Mouse (Mus musculus) hindbrain, embryonic 11.5 days (tissue): Measurements from ENCODE around the gene Cemip2. TPM values are rescaled to one million over a fixed set of nuclear protein-coding genes. Genes with fewer than 3 reads are reported as not detected.

ENCODE experiments used
- ATAC-seq: fragments of 200-750 bp; cut with Nextera tagmentation; 2 replicates; pipeline ENCODE4 v1.8.0; 2017; ENCODE audit warnings: mild to moderate bottlenecking, moderate TSS enrichment, moderate library complexity; ENCODE audit not compliant: low FRiP score
- DNase-seq: peaks from one replicate; pipeline ENCODE4 v3.0.0-alpha.2; 2015; ENCODE audit warnings: low spot score
- H3K27ac ChIP-seq: fragments of 300-500 bp; sonication (generic); 2 replicates; pipeline ENCODE4 v1.5.1; 2014; ENCODE audit warnings: mild to moderate bottlenecking, low read depth, low read length
- H3K27me3 ChIP-seq: fragments of 300-500 bp; sonication (generic); 2 replicates; pipeline ENCODE4 v1.6.1; 2014; ENCODE audit warnings: mild to moderate bottlenecking, low read length, moderate library complexity, mixed read lengths; ENCODE audit not compliant: control insufficient read depth, insufficient read depth
- H3K36me3 ChIP-seq: fragments of 300-500 bp; sonication (generic); 2 replicates; pipeline ENCODE4 v1.6.1; 2014; ENCODE audit warnings: mild to moderate bottlenecking, low read length, moderate library complexity, mixed read lengths; ENCODE audit not compliant: control insufficient read depth, insufficient read depth
- H3K4me1 ChIP-seq: fragments of 300-500 bp; sonication (generic); replicated peaks from 2 replicates; pipeline ENCODE4 v1.6.1; 2014; ENCODE audit warnings: low read length, mixed read lengths; ENCODE audit not compliant: control insufficient read depth, insufficient read depth
- H3K4me2 ChIP-seq: fragments of 300-500 bp; sonication (generic); replicated peaks from 2 replicates; pipeline ENCODE4 v1.6.1; 2014; ENCODE audit warnings: mild to moderate bottlenecking, low read depth, low read length
- H3K4me3 ChIP-seq: fragments of 300-500 bp; sonication (generic); 2 replicates; pipeline ENCODE4 v1.5.1; 2014; ENCODE audit warnings: low read depth, low read length
- H3K9ac ChIP-seq: fragments of 300-500 bp; sonication (generic); 2 replicates; pipeline ENCODE4 v1.6.1; 2014; ENCODE audit warnings: low read depth, low read length
- H3K9me3 ChIP-seq: fragments of 300-500 bp; sonication (generic); 2 replicates; pipeline ENCODE4 v1.6.1; 2016; ENCODE audit warnings: low read length; ENCODE audit not compliant: control insufficient read depth
- WGBS: fragments of 180-500 bp; shearing (Covaris S2); extraction: QIAGEN DNeasy Blood & Tissue Kit; methylation state at CpG from one replicate; pipeline ENCODE4 v1.1.7; 2014; 5-methylcytosine and 5-hydroxymethylcytosine counted together
- polyA plus RNA-seq: library from polyadenylated mRNA; unstranded; fragments of >200 nt; fragmentation: Nextera tagmentation; extraction: Ambion mirVana; gene quantifications from 2 replicates; pipeline ENCODE4 v1.2.1, GENCODE M21; 2014

Cemip2 gene
- polyA plus RNA-seq, 1 experiment from 2014 or later = 85.6 TPM

GRCm38 (mm10) chr19:21781787-21782432 is 3.8 kb downstream of the Cemip2 start:
- Histone ChIP-seq H3K4me3 (peak overlapping the region; percentile 86), H3K27ac (peak overlapping the region; percentile 97), H3K36me3 (no peaks in the 10 kb centered on the region), H3K27me3 (no peaks in the 10 kb centered on the region), H3K9ac (peak overlapping the region; percentile 53), H3K4me2 (peak overlapping the region; percentile 72), H3K9me3 (no peaks in the 10 kb centered on the region), H3K4me1 (peaks cover 14% of the 10 kb centered on the region)
- WGBS = 36% methylated on average over 12 of the region's 12 CpGs
- ATAC-seq = no peak
- peak; percentile 33 for DNase-seq

- H3K27me3 ChIP-seq = no peaks in the 10 kb centered on the region
- H3K4me3 ChIP-seq = no peak overlapping the region
- no peaks in the 10 kb centered on the region for H3K9me3 ChIP-seq
- H3K4me2 ChIP-seq = peak overlapping the region; percentile 22
- DNase-seq (no peak), ATAC-seq (no peak)
- WGBS = 62% methylated on average over 3 of the region's 3 CpGs
- H3K36me3 ChIP-seq = no peaks in the 10 kb centered on the region
- H3K27ac ChIP-seq = peak overlapping the region; percentile 100
- peaks cover 18% of the 10 kb centered on the region for H3K4me1 ChIP-seq
- H3K9ac ChIP-seq = no peak overlapping the region
These were observed 5.6 kb downstream of the Cemip2 start for GRCm38 (mm10) chr19:21783717-21784116.

GRCm38 (mm10) chr19:21784331-21785131 is 6.4 kb downstream of the Cemip2 start:
- Histone ChIP-seq H3K4me1 (peaks cover 22% of the 10 kb centered on the region), H3K4me3 (peak overlapping the region; percentile 16), H3K27me3 (no peaks in the 10 kb centered on the region), H3K27ac (peak overlapping the region; percentile 100), H3K36me3 (no peaks in the 10 kb centered on the region), H3K9me3 (no peaks in the 10 kb centered on the region), H3K9ac (peak overlapping the region; percentile 56), H3K4me2 (peak overlapping the region; percentile 30)
- 9% methylated on average over 8 of the region's 8 CpGs for WGBS
- ATAC-seq (peak; percentile 90), DNase-seq (peak; percentile 87)

GRCm38 (mm10) chr19:21785132-21785528 is 7.0 kb downstream of the Cemip2 start:
- no peaks in the 10 kb centered on the region for H3K27me3 ChIP-seq
- peak overlapping the region; percentile 30 for H3K4me2 ChIP-seq
- H3K4me3 ChIP-seq = no peak overlapping the region
- peak; percentile 5; the same call in 1 of the 2 replicates for ATAC-seq
- H3K36me3 ChIP-seq = no peaks in the 10 kb centered on the region
- peaks cover 27% of the 10 kb centered on the region for H3K4me1 ChIP-seq
- 7% methylated on average over 3 of the region's 3 CpGs for WGBS
- peak overlapping the region; percentile 100 for H3K27ac ChIP-seq
- peak; percentile 43 for DNase-seq
- no peaks in the 10 kb centered on the region for H3K9me3 ChIP-seq
- H3K9ac ChIP-seq = peak overlapping the region; percentile 56

GRCm38 (mm10) chr19:21787004-21787480 is 8.9 kb downstream of the Cemip2 start:
- H3K36me3 ChIP-seq = no peaks in the 10 kb centered on the region
- no peak overlapping the region for H3K4me3 ChIP-seq
- H3K9me3 ChIP-seq = no peaks in the 10 kb centered on the region
- peaks cover 25% of the 10 kb centered on the region for H3K4me1 ChIP-seq
- ATAC-seq (no peak), DNase-seq (no peak)
- H3K27ac ChIP-seq = peak overlapping the region; percentile 100
- H3K9ac ChIP-seq = peak overlapping the region; percentile 27; the same call in 1 of the 2 replicates
- no peaks in the 10 kb centered on the region for H3K27me3 ChIP-seq
- 41% methylated on average over 6 of the region's 6 CpGs for WGBS
- H3K4me2 ChIP-seq = peak overlapping the region; percentile 21; the same call in 1 of the 2 replicates

GRCm38 (mm10) chr19:21788999-21789398 is 10.9 kb downstream of the Cemip2 start:
- no peaks in the 10 kb centered on the region for H3K9me3 ChIP-seq
- peak; percentile 67 for DNase-seq
- peak overlapping the region; percentile 16; the same call in 1 of the 2 replicates for H3K4me3 ChIP-seq
- peaks cover 21% of the 10 kb centered on the region for H3K4me1 ChIP-seq
- H3K36me3 ChIP-seq = peaks cover 7% of the 10 kb centered on the region; the same call in 1 of the 2 replicates
- peak overlapping the region; percentile 98 for H3K27ac ChIP-seq
- no peaks in the 10 kb centered on the region for H3K27me3 ChIP-seq
- whole genome bisulfite sequencing = 13% methylated on average over 8 of the region's 8 CpGs
- peak; percentile 20; the same call in 1 of the 2 replicates for ATAC-seq
- peak overlapping the region; percentile 58 for H3K9ac ChIP-seq
- H3K4me2 ChIP-seq = peak overlapping the region; percentile 33

GRCm38 (mm10) chr19:21789676-21790075 is 11.5 kb downstream of the Cemip2 start:
- ATAC-seq = peak; percentile 89
- H3K27me3 ChIP-seq = no peaks in the 10 kb centered on the region
- peaks cover 21% of the 10 kb centered on the region for H3K4me1 ChIP-seq
- peak overlapping the region; percentile 98 for H3K27ac ChIP-seq
- 11% methylated on average over 6 of the region's 6 CpGs for WGBS
- H3K9me3 ChIP-seq = no peaks in the 10 kb centered on the region
- peak; percentile 80 for DNase-seq
- peak overlapping the region; percentile 29 for H3K4me2 ChIP-seq
- no peak overlapping the region for H3K4me3 ChIP-seq
- H3K9ac ChIP-seq = no peak overlapping the region
- H3K36me3 ChIP-seq = peaks cover 7% of the 10 kb centered on the region; the same call in 1 of the 2 replicates

GRCm38 (mm10) chr19:21791386-21791785 is 13.2 kb downstream of the Cemip2 start:
- H3K9me3 ChIP-seq = no peaks in the 10 kb centered on the region
- H3K9ac ChIP-seq = no peak overlapping the region
- H3K36me3 ChIP-seq = peaks cover 7% of the 10 kb centered on the region; the same call in 1 of the 2 replicates
- peaks cover 13% of the 10 kb centered on the region for H3K4me1 ChIP-seq
- no peak for DNase-seq
- WGBS = 77% methylated on average over 3 of the region's 3 CpGs
- H3K4me3 ChIP-seq = no peak overlapping the region
- no peaks in the 10 kb centered on the region for H3K27me3 ChIP-seq
- H3K4me2 ChIP-seq = no peak overlapping the region
- no peak overlapping the region for H3K27ac ChIP-seq
- no peak for ATAC-seq
